Mouse (Mus musculus) MEL (cell line): ENCODE data around the gene Trim40. TPM values are rescaled to one million over a fixed set of nuclear protein-coding genes. Genes with fewer than 3 reads are reported as not detected.

ENCODE experiments used
- DNase-seq: peaks from one replicate; pipeline ENCODE4 v3.0.0; 2011; ENCODE audit warnings: low read depth, low spot score
- H3K27ac ChIP-seq: 2 replicates; pipeline ENCODE4 v1.5.1; 2012; ENCODE audit warnings: low read depth, mild to moderate bottlenecking, control low read depth, low read length, moderate library complexity; ENCODE audit not compliant: control insufficient read depth
- H3K27me3 ChIP-seq, 2 experiments: fragments of 150-350 bp in 1 of 2; sonication (generic) in 1 of 2; 2 replicates each; pipeline ENCODE4 v1.6.1; 2012; ENCODE audit warnings: low read length in 2 of 2, mild to moderate bottlenecking in 2 of 2, improper control_type of control experiment in 1 of 2, moderate library complexity in 1 of 2; ENCODE audit not compliant: insufficient read depth in 2 of 2, control insufficient read depth in 1 of 2
- H3K36me3 ChIP-seq, 2 experiments: 2 replicates each; pipeline ENCODE4 v1.6.1; 2012 to 2014; ENCODE audit warnings: low read length in 2 of 2, improper control_type of control experiment in 1 of 2, inconsistent platforms in 1 of 2, mild to moderate bottlenecking in 1 of 2; ENCODE audit not compliant: insufficient read depth in 2 of 2, control insufficient read depth in 1 of 2
- H3K4me1 ChIP-seq, 2 experiments: fragments of 150-350 bp in 1 of 2; sonication (generic) in 1 of 2; 2 replicates each; pipeline ENCODE4 v1.6.1; 2012; ENCODE audit warnings: low read length in 2 of 2, improper control_type of control experiment in 1 of 2, mild to moderate bottlenecking in 1 of 2; ENCODE audit not compliant: insufficient read depth in 2 of 2, control insufficient read depth in 1 of 2
- H3K4me3 ChIP-seq, 2 experiments: fragments of 150-350 bp in 1 of 2; sonication (generic) in 1 of 2; 2 replicates each; pipeline ENCODE4 v1.5.1; 2012; ENCODE audit warnings: low read depth in 2 of 2, low read length in 2 of 2, mild to moderate bottlenecking in 2 of 2, moderate library complexity in 2 of 2, control low read depth in 1 of 2, improper control_type of control experiment in 1 of 2; ENCODE audit not compliant: control insufficient read depth in 1 of 2, insufficient read depth in 1 of 2
- H3K79me2 ChIP-seq: 2 replicates; pipeline ENCODE4 v1.6.1; 2012; ENCODE audit warnings: mild to moderate bottlenecking, low read length, moderate library complexity; ENCODE audit not compliant: control insufficient read depth, poor library complexity, insufficient read depth
- H3K9ac ChIP-seq: 2 replicates; pipeline ENCODE4 v1.6.1; 2012; ENCODE audit warnings: low read depth, mild to moderate bottlenecking, control low read depth, low read length, moderate library complexity; ENCODE audit not compliant: control insufficient read depth, poor library complexity, severe bottlenecking
- H3K9me3 ChIP-seq: fragments of 150-350 bp; sonication (generic); replicated peaks from 2 replicates; pipeline ENCODE4 v1.6.1; 2012; ENCODE audit warnings: mild to moderate bottlenecking, low read length, improper control_type of control experiment, moderate library complexity; ENCODE audit not compliant: insufficient read depth
- CHD2 ChIP-seq: IDR thresholded peaks from 2 replicates; pipeline ENCODE4 v1.6.1; 2011; ENCODE audit warnings: low read length, improper control_type of control experiment
- CTCF ChIP-seq, 3 experiments: IDR thresholded peaks in 2 of 3; conservative IDR thresholded peaks in 1 of 3; 2 replicates each; pipeline ENCODE4 v1.5.1; 2011 to 2012; ENCODE audit warnings: low read length in 3 of 3, low read depth in 2 of 3, mild to moderate bottlenecking in 2 of 3, improper control_type of control experiment in 1 of 3, inconsistent platforms in 1 of 3, mixed read lengths in 1 of 3, moderate library complexity in 1 of 3; ENCODE audit not compliant: control insufficient read depth in 1 of 3, insufficient read depth in 1 of 3, poor library complexity in 1 of 3, severe bottlenecking in 1 of 3
- ELF1 ChIP-seq: IDR thresholded peaks from 2 replicates; pipeline ENCODE4 v1.6.1; 2014; ENCODE audit warnings: low read depth, mild to moderate bottlenecking, inconsistent platforms, low read length, improper control_type of control experiment, moderate library complexity
- EP300 ChIP-seq, 2 experiments: IDR thresholded peaks; 2 replicates each; pipeline ENCODE4 v1.6.1; 2011; ENCODE audit warnings: improper control_type of control experiment in 2 of 2, low read length in 2 of 2, low read depth in 1 of 2, mild to moderate bottlenecking in 1 of 2
- HCFC1 ChIP-seq: IDR thresholded peaks from 2 replicates; pipeline ENCODE4 v1.6.1; 2012; ENCODE audit warnings: low read depth, mild to moderate bottlenecking, inconsistent platforms, low read length, improper control_type of control experiment, moderate library complexity
- JUND ChIP-seq: IDR thresholded peaks from 2 replicates; pipeline ENCODE4 v1.6.1; 2011; ENCODE audit warnings: low read depth, mild to moderate bottlenecking, improper control_type of control experiment, low read length
- KAT2A ChIP-seq: conservative IDR thresholded peaks from 2 replicates; pipeline ENCODE4 v1.6.1; 2012; ENCODE audit warnings: low read depth, low read length, improper control_type of control experiment, inconsistent platforms
- MAX ChIP-seq: IDR thresholded peaks from 2 replicates; pipeline ENCODE4 v1.6.1; 2011; ENCODE audit warnings: low read length, improper control_type of control experiment
- MAZ ChIP-seq: IDR thresholded peaks from 2 replicates; pipeline ENCODE4 v1.6.1; 2012; ENCODE audit warnings: low read depth, mild to moderate bottlenecking, inconsistent platforms, low read length, improper control_type of control experiment
- MYC ChIP-seq: IDR thresholded peaks from 2 replicates; pipeline ENCODE4 v1.6.1; 2011; ENCODE audit warnings: low read depth, mild to moderate bottlenecking, low read length, improper control_type of control experiment, moderate library complexity
- NRF1 ChIP-seq: IDR thresholded peaks from 2 replicates; pipeline ENCODE4 v1.6.1; 2014; ENCODE audit warnings: low read depth, mild to moderate bottlenecking, inconsistent platforms, low read length, improper control_type of control experiment, moderate library complexity; ENCODE audit not compliant: poor library complexity, insufficient read depth, severe bottlenecking
- POLR2A ChIP-seq, 2 experiments: IDR thresholded peaks; 2 replicates each; pipeline ENCODE4 v1.6.1; 2011 to 2012; ENCODE audit warnings: low read length in 2 of 2, mild to moderate bottlenecking in 2 of 2, control low read depth in 1 of 2, improper control_type of control experiment in 1 of 2, low read depth in 1 of 2, moderate library complexity in 1 of 2; ENCODE audit not compliant: control insufficient read depth in 1 of 2, insufficient read depth in 1 of 2, poor library complexity in 1 of 2
- POLR2AphosphoS2 ChIP-seq: IDR thresholded peaks from 2 replicates; pipeline ENCODE4 v1.6.1; 2011; ENCODE audit warnings: low read length, improper control_type of control experiment
- POLR2AphosphoS5 ChIP-seq: IDR thresholded peaks from 2 replicates; pipeline ENCODE4 v1.6.1; 2012; ENCODE audit warnings: low read depth, borderline replicate concordance, mild to moderate bottlenecking, inconsistent platforms, low read length, moderate library complexity, mixed read lengths
- RAD21 ChIP-seq: IDR thresholded peaks from 2 replicates; pipeline ENCODE4 v1.6.1; 2011; ENCODE audit warnings: mild to moderate bottlenecking, low read depth, low read length, improper control_type of control experiment
- SIN3A ChIP-seq: IDR thresholded peaks from 2 replicates; pipeline ENCODE4 v1.6.1; 2012; ENCODE audit warnings: low read length, improper control_type of control experiment, inconsistent platforms
- SMC3 ChIP-seq: IDR thresholded peaks from 2 replicates; pipeline ENCODE4 v1.6.1; 2011; ENCODE audit warnings: low read depth, low read length, improper control_type of control experiment
- TBP ChIP-seq: IDR thresholded peaks from 2 replicates; pipeline ENCODE4 v1.8.0; 2011; ENCODE audit warnings: low read depth, low read length, improper control_type of control experiment
- TCF12 ChIP-seq: IDR thresholded peaks from 2 replicates; pipeline ENCODE4 v1.6.1; 2014; ENCODE audit warnings: low read depth, mild to moderate bottlenecking, inconsistent platforms, low read length, improper control_type of control experiment, moderate library complexity
- USF1 ChIP-seq: IDR thresholded peaks from 2 replicates; pipeline ENCODE4 v1.6.1; 2014; ENCODE audit warnings: low read depth, mild to moderate bottlenecking, inconsistent platforms, low read length, improper control_type of control experiment, moderate library complexity
- USF2 ChIP-seq, 2 experiments: IDR thresholded peaks; 2 replicates each; pipeline ENCODE4 v1.6.1; 2011 to 2012; ENCODE audit warnings: improper control_type of control experiment in 2 of 2, low read length in 2 of 2, borderline replicate concordance in 1 of 2, inconsistent platforms in 1 of 2, low read depth in 1 of 2, mild to moderate bottlenecking in 1 of 2; ENCODE audit not compliant: insufficient read depth in 1 of 2
- ZC3H11A ChIP-seq: IDR thresholded peaks from 2 replicates; pipeline ENCODE4 v1.6.1; 2012; ENCODE audit warnings: low read depth, mild to moderate bottlenecking, inconsistent platforms, low read length, improper control_type of control experiment
- ZKSCAN1 ChIP-seq: IDR thresholded peaks from 2 replicates; pipeline ENCODE4 v1.6.1; 2012; ENCODE audit warnings: low read depth, mild to moderate bottlenecking, inconsistent platforms, low read length, improper control_type of control experiment, moderate library complexity
- ZMIZ1 ChIP-seq: IDR thresholded peaks from 2 replicates; pipeline ENCODE4 v1.6.1; 2012; ENCODE audit warnings: low read depth, mild to moderate bottlenecking, inconsistent platforms, low read length, improper control_type of control experiment, moderate library complexity
- polyA plus RNA-seq, 2 experiments: library from polyadenylated mRNA; stranded (reverse) in 1 of 2; unstranded in 1 of 2; fragments of >175 nt in 1 of 2; fragments of >200 nt in 1 of 2; gene quantifications; 2 replicates each; pipeline versions ENCODE4 v1.2.1 to v1.2.4; 2012; ENCODE audit warnings: low replicate concordance in 2 of 2, low read depth in 1 of 2; ENCODE audit not compliant: insufficient read length in 2 of 2, insufficient read depth in 1 of 2, missing spikeins in 1 of 2
- total RNA-seq: library from RNA; depleted of rRNA; stranded (reverse); fragments of 300-350 nt; gene quantifications from 2 replicates; pipeline ENCODE4 v1.2.3, GENCODE M21; 2012

Gene Trim40
- total and polyA plus RNA-seq, 3 experiments = 0.04 TPM; not detected in 1

DNA sequence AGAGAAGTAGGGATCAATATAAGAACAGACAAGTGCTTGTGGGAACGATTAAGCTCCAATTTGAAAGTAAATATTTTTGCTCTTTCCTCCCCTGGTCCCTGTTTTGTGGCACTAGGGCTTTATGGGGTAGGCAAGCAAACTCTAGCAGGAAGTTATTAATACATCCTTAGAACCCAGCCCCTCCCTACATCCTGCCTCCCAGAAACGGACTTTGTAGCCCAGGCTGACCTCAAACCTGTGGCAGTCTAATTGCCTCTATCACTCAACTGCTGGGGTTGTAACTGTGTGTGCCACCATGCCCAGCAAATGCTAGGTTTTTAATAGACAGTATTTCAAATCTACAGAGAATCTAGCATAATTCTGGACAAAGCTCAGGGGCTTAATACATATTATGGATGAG, 28.2 kb downstream of the Trim40 start:
- TF ChIP-seq TBP (no peak), SIN3A (no peak), NRF1 (no peak), CHD2 (no peak), MAX (no peak), TCF12 (no peak), CTCF (IDR thresholded peaks at IDR 0.05 in 2 of 3, conservative IDR thresholded peaks at IDR 0.05 in 1 of 3; ENCODE audit: control insufficient read depth in 1 of 3, insufficient read depth in 1 of 3, low read depth in 2 of 3, low read length in 3 of 3, poor library complexity in 1 of 3, severe bottlenecking in 1 of 3) (no peak), JUND (no peak), POLR2A (IDR thresholded peaks at IDR 0.05; ENCODE audit: control insufficient read depth in 1 of 2, insufficient read depth in 1 of 2, low read depth in 1 of 2, low read length in 2 of 2, poor library complexity in 1 of 2) (no peak), ZMIZ1 (no peak), HCFC1 (no peak), ZKSCAN1 (no peak), POLR2AphosphoS2 (no peak)
- H3K36me3 ChIP-seq = no peaks in the 10 kb centered on the region
- no peak overlapping the region for H3K27ac ChIP-seq
- H3K4me1 ChIP-seq = no peaks in the 10 kb centered on the region
- H3K9me3 ChIP-seq = no peaks in the 10 kb centered on the region
- no peak overlapping the region for H3K4me3 ChIP-seq
- DNase-seq = no peak
- no peaks in the 10 kb centered on the region for H3K79me2 ChIP-seq
- H3K27me3 ChIP-seq = no peaks in the 10 kb centered on the region
- H3K9ac ChIP-seq = no peak overlapping the region

DNA sequence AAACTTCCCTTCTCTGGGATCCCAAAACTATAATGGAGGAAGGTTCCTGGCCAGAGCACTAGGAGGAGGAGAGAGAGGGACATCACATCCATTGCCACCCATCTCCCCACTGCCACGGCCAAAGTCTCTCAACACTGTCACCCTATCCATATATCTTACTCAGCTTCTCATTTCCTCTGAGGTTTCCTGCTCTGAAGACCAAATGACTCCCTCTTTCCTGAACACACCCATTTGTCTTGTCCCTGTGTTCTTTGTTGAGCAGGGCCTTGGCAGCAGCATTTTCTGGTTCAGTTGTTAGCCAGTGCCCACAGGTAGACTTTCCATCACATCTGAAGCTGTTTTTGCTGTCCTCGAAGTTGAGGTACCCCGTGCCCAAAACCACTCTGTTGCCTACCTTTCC, 31.7 kb downstream of the Trim40 start:
- TF ChIP-seq USF2 (IDR thresholded peaks at IDR 0.05; ENCODE audit: borderline replicate concordance in 1 of 2, insufficient read depth in 1 of 2, low read depth in 1 of 2, low read length in 2 of 2) (no peak), POLR2AphosphoS2 (no peak), EP300 (IDR thresholded peaks at IDR 0.05; ENCODE audit: low read depth in 1 of 2, low read length in 2 of 2) (no peak), MAZ (no peak), SMC3 (no peak), TCF12 (no peak), ELF1 (no peak), JUND (no peak), ZKSCAN1 (no peak), ZC3H11A (no peak), MAX (no peak), MYC (no peak), KAT2A (no peak), RAD21 (no peak), HCFC1 (no peak), POLR2AphosphoS5 (no peak), USF1 (no peak)

More for the DNA sequence above, 31.7 kb downstream of the Trim40 start:
- Histone ChIP-seq H3K79me2 (no peaks in the 10 kb centered on the region), H3K36me3 (no peaks in the 10 kb centered on the region), H3K27me3 (no peaks in the 10 kb centered on the region), H3K4me3 (no peak overlapping the region), H3K9ac (no peak overlapping the region), H3K27ac (no peak overlapping the region), H3K9me3 (no peaks in the 10 kb centered on the region), H3K4me1 (no peaks in the 10 kb centered on the region)
- no peak for DNase-seq
